Mouse (Mus musculus): ENCODE measurements around the gene Ikbke.

DNA sequence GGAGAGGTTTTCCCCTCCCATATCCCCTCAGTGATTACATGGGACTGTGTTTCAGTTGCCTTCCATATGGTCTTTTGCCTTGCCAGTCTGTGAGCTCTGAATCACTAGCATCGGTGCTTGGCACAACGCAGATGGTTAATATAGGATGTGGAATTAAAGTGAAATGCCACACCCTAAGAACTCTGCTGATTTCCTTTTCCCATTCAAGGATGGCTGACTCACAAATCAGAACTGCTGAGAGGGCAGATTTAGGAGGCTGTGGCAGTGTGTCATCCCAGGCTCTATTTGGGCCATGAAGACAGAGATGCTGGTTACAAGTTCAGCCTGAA lies 14.5 kb upstream of the Ikbke start:
- no peak for TF ChIP-seq CTCF (IDR thresholded peaks at IDR 0.05; ENCODE audit: low read depth, low read length)
- no peak for TF ChIP-seq GATA1 (IDR thresholded peaks at IDR 0.05; ENCODE audit: borderline replicate concordance, low read length)
